Mouse (Mus musculus): ENCODE measurements at regions not wholly inside any gene's neighbourhood (a gene's known extent, or its start where the extent isn't known, plus 50 kb on each side); places are given as distances from the start of the nearest gene placed in this dataset.

GRCm38 (mm10) chr13:119081691-119082090 is 346.7 kb upstream of the Paip1 start:
- TF ChIP-seq JUND (conservative IDR thresholded peaks at IDR 0.05; ENCODE audit: low read depth, low read length) (no peak), ZC3H11A (IDR thresholded peaks at IDR 0.05; ENCODE audit: low read depth, low read length) (no peak), ELF1 (IDR thresholded peaks at IDR 0.05; ENCODE audit: low read depth, low read length) (no peak), RCOR1 (conservative IDR thresholded peaks at IDR 0.05; ENCODE audit: low read depth, low read length) (no peak), POLR2A (IDR thresholded peaks at IDR 0.05; ENCODE audit: low read depth, low read length) (no peak), EP300 (IDR thresholded peaks at IDR 0.05; ENCODE audit: low read length) (no peak), CHD1 (IDR thresholded peaks at IDR 0.05; ENCODE audit: low read depth, low read length) (no peak), CTCF (conservative IDR thresholded peaks at IDR 0.05 in 1 of 2, IDR thresholded peaks at IDR 0.05 in 1 of 2; ENCODE audit: low read depth in 2 of 2, low read length in 2 of 2) (no peak), SIN3A (IDR thresholded peaks at IDR 0.05; ENCODE audit: low read length) (no peak)
